Mouse (Mus musculus) midbrain, embryonic 14.5 days (tissue): ENCODE results near the gene Gfpt1. TPM values are rescaled to one million over a fixed set of nuclear protein-coding genes. Genes with fewer than 3 reads are reported as not detected.

ENCODE experiments used
- ATAC-seq: fragments of 200-750 bp; cut with Nextera tagmentation; 2 replicates; pipeline ENCODE4 v1.8.0; 2017; ENCODE audit warnings: moderate number of reproducible peaks, moderate library complexity; ENCODE audit not compliant: low FRiP score, low TSS enrichment
- DNase-seq: peaks from one replicate; pipeline ENCODE4 v3.0.0-alpha.2; 2015
- H3K27ac ChIP-seq: fragments of 300-500 bp; sonication (generic); replicated peaks from 2 replicates; pipeline ENCODE4 v1.5.1; 2014; ENCODE audit warnings: mild to moderate bottlenecking, low read depth, low read length, moderate library complexity
- H3K27me3 ChIP-seq: fragments of 300-500 bp; sonication (generic); 2 replicates; pipeline ENCODE4 v1.6.1; 2014; ENCODE audit warnings: low read length, control low read depth, mixed read lengths; ENCODE audit not compliant: control insufficient read depth, insufficient read depth
- H3K36me3 ChIP-seq: fragments of 300-500 bp; sonication (generic); 2 replicates; pipeline ENCODE4 v1.6.1; 2014; ENCODE audit warnings: low read length, control low read depth; ENCODE audit not compliant: control insufficient read depth, insufficient read depth
- H3K4me1 ChIP-seq: fragments of 300-500 bp; sonication (generic); 2 replicates; pipeline ENCODE4 v1.6.1; 2014; ENCODE audit warnings: mild to moderate bottlenecking, antibody characterized with exemption, low read length, control low read depth; ENCODE audit not compliant: control insufficient read depth, insufficient read depth
- H3K4me2 ChIP-seq: fragments of 300-500 bp; sonication (generic); 2 replicates; pipeline ENCODE4 v1.6.1; 2014; ENCODE audit warnings: mild to moderate bottlenecking, low read length, moderate library complexity
- H3K4me3 ChIP-seq: fragments of 300-500 bp; sonication (generic); replicated peaks from 2 replicates; pipeline ENCODE4 v1.5.1; 2014; ENCODE audit warnings: low read depth, low read length
- H3K9ac ChIP-seq: fragments of 300-500 bp; sonication (generic); replicated peaks from 2 replicates; pipeline ENCODE4 v1.6.1; 2014; ENCODE audit warnings: mild to moderate bottlenecking, low read length, moderate library complexity
- H3K9me3 ChIP-seq: fragments of 300-500 bp; sonication (generic); 2 replicates; pipeline ENCODE4 v1.6.1; 2016; ENCODE audit warnings: low read length, control low read depth, mixed read lengths; ENCODE audit not compliant: control insufficient read depth
- whole genome bisulfite sequencing: fragments of 180-500 bp; shearing (Covaris S2); extraction: QIAGEN DNeasy Blood & Tissue Kit; methylation state at CpG from one replicate; pipeline ENCODE4 v1.1.7; 2014; 5-methylcytosine and 5-hydroxymethylcytosine counted together
- polyA plus RNA-seq: library from polyadenylated mRNA; unstranded; fragments of >200 nt; fragmentation: Nextera tagmentation; extraction: Ambion mirVana; gene quantifications from 2 replicates; pipeline ENCODE4 v1.2.1, GENCODE M21; 2014

The Gfpt1 gene
- 27.3 and 27.8 TPM in 2 replicates for polyA plus RNA-seq

- H3K36me3 ChIP-seq: no peaks in the 10 kb centered on the region
- H3K4me1 ChIP-seq: peaks cover 7% of the 10 kb centered on the region
- peak within 1 kb of the TSS; percentile 88 for H3K4me3 ChIP-seq
- peak; percentile 99 for DNase-seq
- H3K4me2 ChIP-seq: peak within 1 kb of the TSS; percentile 67
- H3K27me3 ChIP-seq: no peaks in the 10 kb centered on the region
- H3K9ac ChIP-seq: peak within 1 kb of the TSS; percentile 92
- no peaks in the 10 kb centered on the region for H3K9me3 ChIP-seq
- under 1% methylated on average over 68 of the region's 68 CpGs for WGBS
- peak within 1 kb of the TSS; percentile 97 for H3K27ac ChIP-seq
- peak; percentile 97 for ATAC-seq
Observed at GRCm38 (mm10) chr6:87042337-87043130, at the start of gene Gfpt1. Gene Gfpt1 (plus strand): TSS chr6:87042846.

- H3K27me3 ChIP-seq: no peaks in the 10 kb centered on the region
- H3K9ac ChIP-seq: no peak overlapping the region
- H3K4me1 ChIP-seq: no peaks in the 10 kb centered on the region
- H3K27ac ChIP-seq: no peak overlapping the region
- H3K36me3 ChIP-seq: peaks cover 21% of the 10 kb centered on the region
- WGBS: 92% methylated on average over 4 of the region's 4 CpGs
- no peak overlapping the region for H3K4me3 ChIP-seq
- H3K9me3 ChIP-seq: no peaks in the 10 kb centered on the region
- ATAC-seq (no peak), DNase-seq (no peak)
- H3K4me2 ChIP-seq: no peak overlapping the region
Observed at GRCm38 (mm10) chr6:86994254-86994653, 48.4 kb upstream of the Gfpt1 start.

- no peak overlapping the region for H3K27ac ChIP-seq
Observed at GRCm38 (mm10) chr6:86996629-86997307, 45.9 kb upstream of the Gfpt1 start.

GRCm38 (mm10) chr6:86997360-86997759, 45.3 kb upstream of the Gfpt1 start:
- Histone ChIP-seq H3K36me3 (peaks cover 21% of the 10 kb centered on the region), H3K27ac (no peak overlapping the region), H3K4me3 (no peak overlapping the region), H3K9me3 (no peaks in the 10 kb centered on the region), H3K27me3 (no peaks in the 10 kb centered on the region), H3K4me1 (no peaks in the 10 kb centered on the region), H3K9ac (no peak overlapping the region), H3K4me2 (no peak overlapping the region)
- ATAC-seq: no peak
- WGBS: 94% methylated on average over 6 of the region's 6 CpGs
- no peak for DNase-seq

More at GRCm38 (mm10) chr6:86996629-86997307, 45.9 kb upstream of the Gfpt1 start:
- 91% methylated on average over 5 of the region's 5 CpGs for WGBS
- ATAC-seq (no peak), DNase-seq (no peak)
- Histone ChIP-seq H3K4me2 (no peak overlapping the region), H3K9me3 (no peaks in the 10 kb centered on the region), H3K9ac (no peak overlapping the region), H3K4me1 (no peaks in the 10 kb centered on the region), H3K36me3 (peaks cover 21% of the 10 kb centered on the region), H3K4me3 (no peak overlapping the region), H3K27me3 (no peaks in the 10 kb centered on the region)

GRCm38 (mm10) chr6:87001995-87002394, 40.7 kb upstream of the Gfpt1 start:
- no peak for ATAC-seq
- 94% methylated on average over 6 of the region's 6 CpGs for WGBS
- no peaks in the 10 kb centered on the region for H3K27me3 ChIP-seq
- H3K4me1 ChIP-seq: no peaks in the 10 kb centered on the region
- H3K36me3 ChIP-seq: peaks cover 12% of the 10 kb centered on the region
- H3K27ac ChIP-seq: no peak overlapping the region
- H3K9ac ChIP-seq: no peak overlapping the region
- H3K4me2 ChIP-seq: no peak overlapping the region
- H3K4me3 ChIP-seq: no peak overlapping the region
- DNase-seq: no peak
- H3K9me3 ChIP-seq: no peaks in the 10 kb centered on the region

GRCm38 (mm10) chr6:87002521-87003055, 40.1 kb upstream of the Gfpt1 start:
- 49% methylated on average over 8 of the region's 8 CpGs for WGBS
- H3K4me3 ChIP-seq: no peak overlapping the region
- H3K9me3 ChIP-seq: no peaks in the 10 kb centered on the region
- H3K9ac ChIP-seq: no peak overlapping the region
- no peaks in the 10 kb centered on the region for H3K4me1 ChIP-seq
- peaks cover 6% of the 10 kb centered on the region for H3K36me3 ChIP-seq
- no peaks in the 10 kb centered on the region for H3K27me3 ChIP-seq
- ATAC-seq: no peak
- no peak overlapping the region for H3K4me2 ChIP-seq
- H3K27ac ChIP-seq: no peak overlapping the region
- DNase-seq: peak; percentile 92

- ATAC-seq (no peak), DNase-seq (no peak)
- 60% methylated on average over 2 of the region's 2 CpGs for WGBS
- Histone ChIP-seq H3K27me3 (no peaks in the 10 kb centered on the region), H3K36me3 (no peaks in the 10 kb centered on the region), H3K4me3 (no peak overlapping the region), H3K4me2 (no peak overlapping the region), H3K9me3 (no peaks in the 10 kb centered on the region), H3K9ac (no peak overlapping the region), H3K27ac (no peak overlapping the region), H3K4me1 (0 out of 2 replicates have a peak, but pooled peaks cover under 1% of the 10 kb centered on the region)
Observed at GRCm38 (mm10) chr6:87004099-87004498, 38.5 kb upstream of the Gfpt1 start.

- no peaks in the 10 kb centered on the region for H3K27me3 ChIP-seq
- no peak for ATAC-seq
Observed at GRCm38 (mm10) chr6:87005577-87005976, 37.1 kb upstream of the Gfpt1 start.

More at GRCm38 (mm10) chr6:87005577-87005976, 37.1 kb upstream of the Gfpt1 start:
- DNase-seq: no peak
- H3K9me3 ChIP-seq: no peaks in the 10 kb centered on the region
- no peak overlapping the region for H3K9ac ChIP-seq
- no peak overlapping the region for H3K4me2 ChIP-seq
- no peak overlapping the region for H3K27ac ChIP-seq
- H3K4me1 ChIP-seq: 0 out of 2 replicates have a peak, but pooled peaks cover 6% of the 10 kb centered on the region
- H3K4me3 ChIP-seq: no peak overlapping the region
- no peaks in the 10 kb centered on the region for H3K36me3 ChIP-seq
